Mouse (Mus musculus): ENCODE measurements around the gene Fam240a. TPM values are rescaled to one million over a fixed set of nuclear protein-coding genes. Genes with fewer than 3 reads are reported as not detected.

Fam240a gene
- polyA plus RNA-seq, 1 experiment = not detected

- peaks cover 11% of the 10 kb centered on the region for H3K27me3 ChIP-seq (ENCODE audit: control insufficient read depth, insufficient read depth, insufficient read length)
- TF ChIP-seq REST (IDR thresholded peaks at IDR 0.05; ENCODE audit: insufficient read depth, insufficient read length) (no peak), E2F4 (IDR thresholded peaks at IDR 0.05; ENCODE audit: insufficient read depth) (no peak), CEBPB (IDR thresholded peaks at IDR 0.05; ENCODE audit: insufficient read depth, poor library complexity, severe bottlenecking) (no peak), USF1 (IDR thresholded peaks at IDR 0.05; ENCODE audit: low read depth) (no peak), MAX (IDR thresholded peaks at IDR 0.05; ENCODE audit: low read depth) (no peak), TCF3 (IDR thresholded peaks at IDR 0.05; ENCODE audit: insufficient read length, low read depth) (no peak), POLR2A (IDR thresholded peaks at IDR 0.05; ENCODE audit: insufficient read length, low read depth) (no peak), SRF (IDR thresholded peaks at IDR 0.05; ENCODE audit: control insufficient read depth, insufficient read length, low read depth) (no peak), MYOG (IDR thresholded peaks at IDR 0.05; ENCODE audit: control insufficient read depth in 1 of 3, insufficient read depth in 1 of 3, insufficient read length in 2 of 3, low read depth in 2 of 3) (no peak), POLR2AphosphoS2 (IDR thresholded peaks at IDR 0.05; ENCODE audit: insufficient read length, low read depth) (no peak), TCF12 (IDR thresholded peaks at IDR 0.05; ENCODE audit: insufficient read depth, poor library complexity, severe bottlenecking) (no peak), MYOD1 (IDR thresholded peaks at IDR 0.05; ENCODE audit: control insufficient read depth in 1 of 3, insufficient read length in 2 of 3, low read depth in 2 of 3) (no peak)
- H3ac ChIP-seq (ENCODE audit: control insufficient read depth, insufficient read length) = no peak overlapping the region
- H3K79me2 ChIP-seq (ENCODE audit: control insufficient read depth, insufficient read depth) = no peaks in the 10 kb centered on the region
- H3K4me2 ChIP-seq (ENCODE audit: low read depth) = no peak overlapping the region
- H3K4me3 ChIP-seq = no peak overlapping the region
- H3K36me3 ChIP-seq (ENCODE audit: control insufficient read depth, insufficient read depth) = no peaks in the 10 kb centered on the region
These were observed 30.6 kb upstream of the Fam240a start for GRCm38 (mm10) chr9:110947261-110947661.

GRCm38 (mm10) chr9:110946548-110947044, 29.9 kb upstream of the Fam240a start:
- no peak overlapping the region for H3K4me3 ChIP-seq
- H3K27me3 ChIP-seq (ENCODE audit: control insufficient read depth, insufficient read depth, insufficient read length) = peaks cover 18% of the 10 kb centered on the region
- no peaks in the 10 kb centered on the region for H3K79me2 ChIP-seq (ENCODE audit: control insufficient read depth, insufficient read depth)
- no peak overlapping the region for H3K4me2 ChIP-seq (ENCODE audit: low read depth)
- H3ac ChIP-seq (ENCODE audit: control insufficient read depth, insufficient read length) = no peak overlapping the region
- H3K36me3 ChIP-seq (ENCODE audit: control insufficient read depth, insufficient read depth) = no peaks in the 10 kb centered on the region
- TF ChIP-seq MAX (IDR thresholded peaks at IDR 0.05; ENCODE audit: low read depth) (no peak), CEBPB (IDR thresholded peaks at IDR 0.05; ENCODE audit: insufficient read depth, poor library complexity, severe bottlenecking) (no peak), REST (IDR thresholded peaks at IDR 0.05; ENCODE audit: insufficient read depth, insufficient read length) (no peak)

- Histone ChIP-seq H3ac (ENCODE audit: control insufficient read depth, insufficient read length) (no peak within 1 kb of the TSS), H3K4me3 (no peak within 1 kb of the TSS), H3K4me2 (ENCODE audit: low read depth) (no peak within 1 kb of the TSS), H3K79me2 (ENCODE audit: control insufficient read depth, insufficient read depth) (no peaks in the 10 kb centered on the region), H3K36me3 (ENCODE audit: control insufficient read depth, insufficient read depth) (no peaks in the 10 kb centered on the region), H3K27me3 (ENCODE audit: control insufficient read depth, insufficient read depth, insufficient read length) (peaks cover 22% of the 10 kb centered on the region)
- no peak for TF ChIP-seq E2F4 (IDR thresholded peaks at IDR 0.05; ENCODE audit: insufficient read depth)
- no peak for TF ChIP-seq POLR2A (IDR thresholded peaks at IDR 0.05; ENCODE audit: insufficient read length, low read depth)
- TF ChIP-seq TCF3 (IDR thresholded peaks at IDR 0.05; ENCODE audit: insufficient read length, low read depth) = no peak
- TF ChIP-seq TCF12 (IDR thresholded peaks at IDR 0.05; ENCODE audit: insufficient read depth, poor library complexity, severe bottlenecking) = no peak
- TF ChIP-seq SRF (IDR thresholded peaks at IDR 0.05; ENCODE audit: control insufficient read depth, insufficient read length, low read depth) = no peak
- TF ChIP-seq MYOG (IDR thresholded peaks at IDR 0.05; ENCODE audit: control insufficient read depth in 1 of 3, insufficient read depth in 1 of 3, insufficient read length in 2 of 3, low read depth in 2 of 3) = no peak
- TF ChIP-seq USF1 (IDR thresholded peaks at IDR 0.05; ENCODE audit: low read depth) = no peak
- no peak for TF ChIP-seq POLR2AphosphoS2 (IDR thresholded peaks at IDR 0.05; ENCODE audit: insufficient read length, low read depth)
- TF ChIP-seq REST (IDR thresholded peaks at IDR 0.05; ENCODE audit: insufficient read depth, insufficient read length) = no peak
- TF ChIP-seq CEBPB (IDR thresholded peaks at IDR 0.05; ENCODE audit: insufficient read depth, poor library complexity, severe bottlenecking) = no peak
- TF ChIP-seq MYOD1 (IDR thresholded peaks at IDR 0.05; ENCODE audit: control insufficient read depth in 1 of 3, insufficient read length in 2 of 3, low read depth in 2 of 3) = no peak
- no peak for TF ChIP-seq MAX (IDR thresholded peaks at IDR 0.05; ENCODE audit: low read depth)
These were observed 29.3 kb upstream of the Fam240a start, which contains the start of gene Tdgf1 for GRCm38 (mm10) chr9:110945926-110946325. Tdgf1 (minus strand) TSS chr9:110946158.

- H3K79me2 ChIP-seq (ENCODE audit: control insufficient read depth, insufficient read depth) = no peaks in the 10 kb centered on the region
- no peak overlapping the region for H3K4me2 ChIP-seq (ENCODE audit: low read depth)
- H3K4me3 ChIP-seq = no peak overlapping the region
- H3K36me3 ChIP-seq (ENCODE audit: control insufficient read depth, insufficient read depth) = no peaks in the 10 kb centered on the region
- H3K27me3 ChIP-seq (ENCODE audit: control insufficient read depth, insufficient read depth, insufficient read length) = peaks cover 22% of the 10 kb centered on the region
- H3ac ChIP-seq (ENCODE audit: control insufficient read depth, insufficient read length) = no peak overlapping the region
- TF ChIP-seq POLR2A (IDR thresholded peaks at IDR 0.05; ENCODE audit: insufficient read length, low read depth) = no peak
- no peak for TF ChIP-seq MAX (IDR thresholded peaks at IDR 0.05; ENCODE audit: low read depth)
- TF ChIP-seq REST (IDR thresholded peaks at IDR 0.05; ENCODE audit: insufficient read depth, insufficient read length) = no peak
- TF ChIP-seq SRF (IDR thresholded peaks at IDR 0.05; ENCODE audit: control insufficient read depth, insufficient read length, low read depth) = no peak
These were observed 28.7 kb upstream of the Fam240a start for GRCm38 (mm10) chr9:110945343-110945742.

GRCm38 (mm10) chr9:110944265-110944664, 27.6 kb upstream of the Fam240a start:
- Histone ChIP-seq H3K4me3 (no peak overlapping the region), H3K27me3 (ENCODE audit: control insufficient read depth, insufficient read depth, insufficient read length) (peaks cover 22% of the 10 kb centered on the region), H3K36me3 (ENCODE audit: control insufficient read depth, insufficient read depth) (no peaks in the 10 kb centered on the region), H3K4me2 (ENCODE audit: low read depth) (no peak overlapping the region), H3K79me2 (ENCODE audit: control insufficient read depth, insufficient read depth) (no peaks in the 10 kb centered on the region), H3ac (ENCODE audit: control insufficient read depth, insufficient read length) (no peak overlapping the region)
- TF ChIP-seq E2F4 (IDR thresholded peaks at IDR 0.05; ENCODE audit: insufficient read depth) (no peak), POLR2AphosphoS2 (IDR thresholded peaks at IDR 0.05; ENCODE audit: insufficient read length, low read depth) (no peak), MYOD1 (IDR thresholded peaks at IDR 0.05; ENCODE audit: control insufficient read depth in 1 of 3, insufficient read length in 2 of 3, low read depth in 2 of 3) (no peak), MYOG (IDR thresholded peaks at IDR 0.05; ENCODE audit: control insufficient read depth in 1 of 3, insufficient read depth in 1 of 3, insufficient read length in 2 of 3, low read depth in 2 of 3) (no peak)
